Mouse (Mus musculus) midbrain, postnatal 0 days (tissue): ENCODE measurements around the gene Hfe. TPM values are rescaled to one million over a fixed set of nuclear protein-coding genes. Genes with fewer than 3 reads are reported as not detected.

ENCODE experiments used
- ATAC-seq: fragments of 200-750 bp; cut with Nextera tagmentation; 2 replicates; pipeline ENCODE4 v1.8.0; 2017; ENCODE audit warnings: moderate number of reproducible peaks, mild to moderate bottlenecking, moderate TSS enrichment, moderate library complexity; ENCODE audit not compliant: low FRiP score
- DNase-seq: peaks from one replicate; pipeline ENCODE4 v3.0.0-alpha.2; 2015; ENCODE audit warnings: low spot score
- H3K27ac ChIP-seq: fragments of 300-500 bp; sonication (generic); 2 replicates; pipeline ENCODE4 v1.5.1; 2014; ENCODE audit warnings: low read depth, mild to moderate bottlenecking, low read length, mixed read lengths
- H3K27me3 ChIP-seq: fragments of 300-500 bp; sonication (generic); 2 replicates; pipeline ENCODE4 v1.6.1; 2014; ENCODE audit warnings: low read length, control low read depth, mixed read lengths; ENCODE audit not compliant: insufficient read depth
- H3K36me3 ChIP-seq: fragments of 300-500 bp; sonication (generic); 2 replicates; pipeline ENCODE4 v1.6.1; 2014; ENCODE audit warnings: low read length, control low read depth, mixed read lengths; ENCODE audit not compliant: insufficient read depth
- H3K4me1 ChIP-seq: fragments of 300-500 bp; sonication (generic); 2 replicates; pipeline ENCODE4 v1.6.1; 2014; ENCODE audit warnings: mild to moderate bottlenecking, control low read depth, antibody characterized with exemption, low read length, mixed read lengths; ENCODE audit not compliant: insufficient read depth
- H3K4me2 ChIP-seq: fragments of 300-500 bp; sonication (generic); 2 replicates; pipeline ENCODE4 v1.6.1; 2014; ENCODE audit warnings: low read depth, mild to moderate bottlenecking, low read length, mixed read lengths; ENCODE audit not compliant: poor library complexity, severe bottlenecking
- H3K4me3 ChIP-seq: fragments of 300-500 bp; sonication (generic); 2 replicates; pipeline ENCODE4 v1.5.1; 2014; ENCODE audit warnings: low read depth, mild to moderate bottlenecking, low read length, moderate library complexity
- H3K9ac ChIP-seq: fragments of 300-500 bp; sonication (generic); replicated peaks from 2 replicates; pipeline ENCODE4 v1.6.1; 2014; ENCODE audit warnings: mild to moderate bottlenecking, low read length, moderate library complexity, mixed read lengths; ENCODE audit not compliant: poor library complexity, severe bottlenecking
- H3K9me3 ChIP-seq: fragments of 300-500 bp; sonication (generic); 2 replicates; pipeline ENCODE4 v1.6.1; 2016; ENCODE audit warnings: low read length, control low read depth
- CTCF ChIP-seq: IDR thresholded peaks from 2 replicates; pipeline ENCODE4 v1.5.1; 2016; ENCODE audit warnings: antibody characterized with exemption, mild to moderate bottlenecking
- WGBS: fragments of 180-500 bp; shearing (Covaris S2); extraction: QIAGEN DNeasy Blood & Tissue Kit; methylation state at CpG from one replicate; pipeline ENCODE4 v1.1.7; 2014; 5-methylcytosine and 5-hydroxymethylcytosine counted together
- polyA plus RNA-seq: library from polyadenylated mRNA; unstranded; fragments of >200 nt; fragmentation: Nextera tagmentation; extraction: Ambion mirVana; gene quantifications from 2 replicates; pipeline ENCODE4 v1.2.1, GENCODE M21; 2015
- total RNA-seq: library from RNA; depleted of rRNA; stranded (reverse); fragments of >200 nt; gene quantifications from 2 replicates; pipeline ENCODE4 v1.2.3, GENCODE M21; 2014

Hfe gene
- total and polyA plus RNA-seq, 2 experiments from 2014 or later, result 1.8 to 4.0 TPM

DNA sequence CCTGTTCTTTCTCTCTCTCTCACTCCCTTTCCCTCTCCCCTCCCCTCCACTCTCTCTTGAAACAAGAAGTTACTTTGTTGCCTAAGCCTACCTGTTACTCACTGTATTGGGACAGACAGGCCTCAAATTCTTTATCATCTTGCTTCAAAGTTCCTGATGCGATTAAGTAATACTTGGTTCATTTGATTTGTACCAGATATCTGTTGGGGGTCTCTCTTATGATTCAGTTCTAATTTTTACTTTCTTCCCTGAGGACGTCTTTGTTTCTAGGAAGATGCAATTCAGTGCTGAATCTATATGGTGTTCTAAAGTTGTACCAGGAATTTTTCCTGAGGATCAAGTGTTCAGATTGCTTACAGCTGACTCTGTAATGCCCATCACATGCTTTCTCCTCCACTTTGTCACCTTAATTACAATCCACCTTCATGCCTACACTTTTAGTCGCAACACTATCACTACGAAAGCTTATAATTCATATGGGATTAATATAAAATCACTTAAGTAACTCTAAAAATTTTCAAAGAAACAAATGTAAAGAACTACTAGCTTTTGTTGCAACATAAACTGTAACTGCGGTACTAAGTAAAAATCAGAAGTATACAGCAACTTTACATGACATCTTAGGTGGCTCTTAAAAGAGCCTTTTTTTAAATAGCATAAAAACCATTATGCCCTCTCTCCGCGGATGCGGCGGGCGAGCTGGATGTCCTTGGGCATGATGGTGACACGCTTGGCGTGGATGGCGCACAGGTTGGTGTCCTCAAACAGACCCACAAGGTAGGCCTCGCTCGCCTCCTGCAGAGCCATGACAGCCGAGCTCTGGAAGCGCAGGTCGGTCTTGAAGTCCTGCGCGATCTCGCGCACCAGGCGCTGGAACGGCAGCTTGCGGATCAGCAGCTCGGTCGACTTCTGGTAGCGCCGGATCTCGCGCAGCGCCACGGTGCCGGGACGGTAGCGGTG lies 34.0 kb upstream of the Hfe start:
- 4% methylated on average over 13 of the region's 36 CpGs for WGBS
- Histone ChIP-seq H3K27ac (no peak overlapping the region), H3K36me3 (no peaks in the 10 kb centered on the region), H3K9ac (no peak overlapping the region), H3K4me3 (peak overlapping the region; percentile 37; the same call in 1 of the 2 replicates), H3K27me3 (no peaks in the 10 kb centered on the region), H3K4me1 (0 out of 2 replicates have a peak, but pooled peaks cover 3% of the 10 kb centered on the region), H3K4me2 (peak overlapping the region; percentile 69), H3K9me3 (no peaks in the 10 kb centered on the region)
- ATAC-seq (no peak), DNase-seq (no peak)
- no peak for TF ChIP-seq CTCF

DNA sequence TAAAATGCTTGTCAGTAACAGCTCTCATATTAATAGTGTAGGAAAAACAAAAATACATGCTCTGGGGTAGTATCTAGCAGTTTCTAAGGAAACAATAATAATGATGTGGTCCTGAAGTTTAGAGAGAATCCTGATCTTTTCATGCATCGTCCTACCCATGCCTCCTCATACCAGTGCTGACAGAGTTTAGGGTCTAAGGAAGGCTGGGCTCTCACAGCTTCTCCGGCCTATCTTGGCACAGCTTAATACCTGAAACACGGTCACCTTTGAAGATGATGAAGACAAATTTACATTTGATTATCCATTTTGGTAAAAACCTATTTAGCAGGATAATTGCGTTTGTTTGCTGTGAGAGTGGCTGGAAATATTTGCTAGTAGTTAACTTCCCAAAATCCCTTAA lies 33.3 kb upstream of the Hfe start:
- ATAC-seq, result no peak
- WGBS, result 37% methylated on average over 4 of the region's 4 CpGs

DNA sequence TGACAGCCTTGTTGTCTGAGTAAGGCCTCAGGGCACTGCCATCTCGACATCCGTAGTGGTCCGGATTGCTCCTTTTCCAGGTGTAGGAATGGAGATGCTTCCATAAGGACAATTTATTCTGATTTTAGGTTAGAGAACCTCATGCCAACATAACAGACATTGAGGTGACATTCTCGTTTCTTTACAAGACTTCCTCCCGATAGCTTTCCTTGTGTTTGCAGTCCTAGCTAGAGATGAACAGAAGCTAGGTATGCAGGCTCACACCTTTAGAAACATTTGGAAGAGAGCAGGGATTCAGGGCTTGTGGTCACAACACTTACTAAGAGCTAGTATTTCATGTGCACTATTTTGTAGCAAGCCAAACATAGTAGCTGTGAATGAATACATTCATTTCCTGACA lies 32.6 kb upstream of the Hfe start:
- TF ChIP-seq CTCF, result no peak
- no peak for ATAC-seq
- Histone ChIP-seq H3K9ac (no peak overlapping the region), H3K27me3 (no peaks in the 10 kb centered on the region), H3K27ac (no peak overlapping the region), H3K4me2 (no peak overlapping the region), H3K36me3 (no peaks in the 10 kb centered on the region), H3K4me3 (no peak overlapping the region), H3K4me1 (0 out of 2 replicates have a peak, but pooled peaks cover 3% of the 10 kb centered on the region), H3K9me3 (no peaks in the 10 kb centered on the region)
- 88% methylated on average over 5 of the region's 5 CpGs for WGBS
- no peak for DNase-seq

More for the DNA sequence above, 33.3 kb upstream of the Hfe start:
- Histone ChIP-seq H3K27ac (no peak overlapping the region), H3K9ac (no peak overlapping the region), H3K4me2 (no peak overlapping the region), H3K36me3 (no peaks in the 10 kb centered on the region), H3K27me3 (no peaks in the 10 kb centered on the region), H3K9me3 (no peaks in the 10 kb centered on the region), H3K4me3 (no peak overlapping the region), H3K4me1 (0 out of 2 replicates have a peak, but pooled peaks cover 3% of the 10 kb centered on the region)
- DNase-seq, result no peak
- no peak for TF ChIP-seq CTCF

DNA sequence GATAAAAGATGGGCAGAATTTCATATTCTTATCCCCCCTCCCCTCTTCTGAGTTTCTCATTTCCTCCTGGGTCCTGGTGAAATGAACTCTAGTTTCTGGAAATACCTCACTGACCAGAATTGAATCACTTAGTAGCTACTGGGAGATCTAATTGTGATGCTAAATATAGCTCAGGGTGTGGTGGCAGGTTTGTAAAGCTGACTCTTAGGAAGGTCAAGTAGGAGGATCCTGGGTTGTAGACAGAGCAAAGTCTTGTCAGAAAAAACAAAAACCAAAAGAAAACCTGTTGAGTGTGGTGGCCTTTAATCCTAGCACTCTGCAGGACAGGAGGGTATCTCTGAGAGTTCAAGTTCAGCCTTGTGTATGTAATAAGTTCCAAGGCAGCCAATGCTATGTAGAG lies 31.4 kb upstream of the Hfe start:
- TF ChIP-seq CTCF, result no peak
- no peak overlapping the region for H3K4me2 ChIP-seq
- no peak for ATAC-seq

DNA sequence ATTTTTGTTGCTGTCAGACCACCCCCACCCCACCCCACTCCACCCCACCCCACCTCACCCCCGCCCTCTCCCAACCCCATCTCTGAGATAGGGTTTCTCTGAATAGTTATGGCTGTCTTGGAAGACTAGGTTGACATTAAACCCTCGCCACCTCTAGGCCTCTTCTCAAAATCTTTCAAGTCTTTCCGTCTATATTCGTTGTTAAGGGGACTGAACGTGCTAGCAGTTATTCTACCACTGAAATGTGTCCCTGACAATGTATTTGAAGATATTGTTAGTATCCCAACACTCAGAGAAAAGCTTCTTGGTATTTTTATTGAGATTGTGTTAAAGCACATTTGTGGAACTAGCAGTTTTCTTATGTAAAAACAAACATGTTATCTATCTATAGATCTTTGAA lies 30.3 kb upstream of the Hfe start:
- no peak overlapping the region for H3K27ac ChIP-seq
- H3K4me3 ChIP-seq, result no peak overlapping the region
- DNase-seq (no peak), ATAC-seq (no peak)
- H3K9ac ChIP-seq, result no peak overlapping the region
- no peak for TF ChIP-seq CTCF
- 0 out of 2 replicates have a peak, but pooled peaks cover 3% of the 10 kb centered on the region for H3K4me1 ChIP-seq
- H3K9me3 ChIP-seq, result no peaks in the 10 kb centered on the region
- H3K4me2 ChIP-seq, result peak overlapping the region; percentile 99; the same call in 1 of the 2 replicates
- H3K27me3 ChIP-seq, result no peaks in the 10 kb centered on the region
- no peaks in the 10 kb centered on the region for H3K36me3 ChIP-seq
- WGBS, result 71% methylated on average over 5 of the region's 5 CpGs

More for the DNA sequence above, 31.4 kb upstream of the Hfe start:
- no peak overlapping the region for H3K9ac ChIP-seq
- H3K4me3 ChIP-seq, result no peak overlapping the region
- 0 out of 2 replicates have a peak, but pooled peaks cover 3% of the 10 kb centered on the region for H3K4me1 ChIP-seq
- no peaks in the 10 kb centered on the region for H3K36me3 ChIP-seq
- no peak for DNase-seq
- no peaks in the 10 kb centered on the region for H3K27me3 ChIP-seq
- no peaks in the 10 kb centered on the region for H3K9me3 ChIP-seq
- no peak overlapping the region for H3K27ac ChIP-seq

DNA sequence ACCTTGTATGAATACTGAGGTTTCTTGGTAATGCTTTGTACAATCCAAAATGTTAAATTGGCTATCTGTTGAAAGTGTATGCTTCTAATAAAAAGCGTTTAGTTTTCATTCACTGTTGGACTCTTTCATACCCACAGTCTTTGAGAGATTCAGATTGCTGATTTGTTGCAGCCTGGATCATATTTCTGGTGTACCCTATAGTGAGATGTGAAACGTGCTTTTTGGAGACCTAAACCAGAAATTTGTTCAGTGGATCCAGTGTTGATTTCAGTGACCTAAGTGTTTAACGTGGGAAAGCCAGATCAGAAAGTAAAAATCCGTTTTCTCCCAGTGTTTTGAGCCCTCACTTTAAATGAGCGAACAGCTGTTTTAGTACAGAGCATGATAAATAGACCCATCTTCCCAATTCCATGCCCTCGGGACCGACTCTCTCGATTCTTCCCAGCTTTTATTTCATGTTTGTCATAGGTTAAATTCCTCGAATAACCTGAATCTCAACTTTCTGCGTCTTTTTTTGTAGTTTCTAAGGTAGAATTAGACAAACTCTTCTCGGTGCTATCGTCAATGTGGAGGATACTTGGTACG lies 29.7 kb upstream of the Hfe start:
- ATAC-seq (no peak), DNase-seq (no peak)
- Histone ChIP-seq H3K4me2 (peak overlapping the region; percentile 99), H3K9ac (no peak overlapping the region), H3K4me3 (peak overlapping the region; percentile 56), H3K36me3 (no peaks in the 10 kb centered on the region), H3K9me3 (no peaks in the 10 kb centered on the region), H3K4me1 (no peaks in the 10 kb centered on the region), H3K27ac (peak overlapping the region; percentile 44; the same call in 1 of the 2 replicates), H3K27me3 (no peaks in the 10 kb centered on the region)
- no peak for TF ChIP-seq CTCF
- 39% methylated on average over 13 of the region's 13 CpGs for WGBS
